Mouse (Mus musculus) myocyte (in vitro differentiated cells): Measurements from ENCODE around the gene Borcs6. TPM values are rescaled to one million over a fixed set of nuclear protein-coding genes. Genes with fewer than 3 reads are reported as not detected.

Experiments
- H3K27me3 ChIP-seq: one replicate; pipeline ENCODE4 v1.6.1; 2011; ENCODE audit not compliant: control insufficient read depth, insufficient read depth, insufficient read length
- H3K36me3 ChIP-seq: one replicate; pipeline ENCODE4 v1.6.1; 2011; ENCODE audit not compliant: control insufficient read depth, insufficient read depth
- H3K4me2 ChIP-seq: one replicate; pipeline ENCODE4 v1.6.1; 2011; ENCODE audit warnings: low read depth, control low read depth
- H3K4me3 ChIP-seq: one replicate; pipeline ENCODE4 v1.5.1; 2011; ENCODE audit warnings: mild to moderate bottlenecking, control low read depth, moderate library complexity
- H3K79me2 ChIP-seq: one replicate; pipeline ENCODE4 v1.6.1; 2011; ENCODE audit not compliant: control insufficient read depth, insufficient read depth
- H3ac ChIP-seq: one replicate; pipeline ENCODE4 v1.6.1; 2011; ENCODE audit not compliant: control insufficient read depth, insufficient read length
- CEBPB ChIP-seq: IDR thresholded peaks from 2 replicates; pipeline ENCODE4 v1.6.1; 2011; ENCODE audit warnings: mild to moderate bottlenecking, moderate library complexity; ENCODE audit not compliant: poor library complexity, insufficient read depth, severe bottlenecking
- E2F4 ChIP-seq: IDR thresholded peaks from one replicate; pipeline ENCODE4 v1.6.1; 2011; ENCODE audit warnings: mild to moderate bottlenecking, control low read depth, moderate library complexity; ENCODE audit not compliant: insufficient read depth
- MAX ChIP-seq: IDR thresholded peaks from one replicate; pipeline ENCODE4 v1.6.1; 2011; ENCODE audit warnings: low read depth, mild to moderate bottlenecking, control low read depth
- MYOD1 ChIP-seq, 3 experiments: IDR thresholded peaks; one replicate each; pipeline ENCODE4 v1.6.1; 2011; ENCODE audit warnings: control low read depth in 2 of 3, low read depth in 2 of 3, mild to moderate bottlenecking in 2 of 3, moderate library complexity in 1 of 3; ENCODE audit not compliant: insufficient read length in 2 of 3, control insufficient read depth in 1 of 3
- MYOG ChIP-seq, 3 experiments: IDR thresholded peaks; one replicate each; pipeline ENCODE4 v1.6.1; 2011; ENCODE audit warnings: control low read depth in 2 of 3, low read depth in 2 of 3, mild to moderate bottlenecking in 2 of 3; ENCODE audit not compliant: insufficient read length in 2 of 3, control insufficient read depth in 1 of 3, insufficient read depth in 1 of 3
- POLR2A ChIP-seq: IDR thresholded peaks from one replicate; pipeline ENCODE4 v1.6.1; 2011; ENCODE audit warnings: low read depth, mild to moderate bottlenecking, control low read depth, moderate library complexity; ENCODE audit not compliant: insufficient read length
- POLR2AphosphoS2 ChIP-seq: IDR thresholded peaks from one replicate; pipeline ENCODE4 v1.6.1; 2011; ENCODE audit warnings: low read depth, control low read depth; ENCODE audit not compliant: insufficient read length
- REST ChIP-seq: IDR thresholded peaks from one replicate; pipeline ENCODE4 v1.6.1; 2011; ENCODE audit warnings: mild to moderate bottlenecking, control low read depth, moderate library complexity; ENCODE audit not compliant: insufficient read depth, insufficient read length
- SRF ChIP-seq: IDR thresholded peaks from one replicate; pipeline ENCODE4 v1.6.1; 2011; ENCODE audit warnings: low read depth; ENCODE audit not compliant: control insufficient read depth, insufficient read length
- TCF12 ChIP-seq: IDR thresholded peaks from one replicate; pipeline ENCODE4 v1.6.1; 2011; ENCODE audit warnings: mild to moderate bottlenecking, control low read depth; ENCODE audit not compliant: poor library complexity, insufficient read depth, severe bottlenecking
- USF1 ChIP-seq: IDR thresholded peaks from one replicate; pipeline ENCODE4 v1.6.1; 2011; ENCODE audit warnings: low read depth, mild to moderate bottlenecking, control low read depth, moderate library complexity
- polyA plus RNA-seq: library from polyadenylated mRNA; unstranded; fragments of >200 nt; fragmentation: generic; extraction: Trizol; gene quantifications from one replicate; pipeline ENCODE4 v1.2.1, GENCODE M21; 2012; ENCODE audit warnings: missing spikeins

Borcs6 gene
- polyA plus RNA-seq, 1 experiment: 27.2 TPM

- Histone ChIP-seq H3K36me3 (peaks cover 17% of the 10 kb centered on the region), H3K4me3 (no peak overlapping the region), H3ac (no peak overlapping the region), H3K79me2 (no peaks in the 10 kb centered on the region), H3K4me2 (no peak overlapping the region), H3K27me3 (no peaks in the 10 kb centered on the region)
- TF ChIP-seq POLR2AphosphoS2 (peak; percentile 9), REST (no peak)
Measured at GRCm38 (mm10) chr11:69109032-69109900, 49.7 kb downstream of the Borcs6 start.

- Histone ChIP-seq H3K4me2 (peak overlapping the region; percentile 69), H3K36me3 (peaks cover 8% of the 10 kb centered on the region), H3K27me3 (no peaks in the 10 kb centered on the region), H3ac (no peak overlapping the region), H3K4me3 (peak overlapping the region; percentile 24), H3K79me2 (no peaks in the 10 kb centered on the region)
- TF ChIP-seq E2F4 (peak; percentile 10), CEBPB (no peak), REST (no peak), MAX (no peak), MYOG (IDR thresholded peaks at IDR 0.05; ENCODE audit: control insufficient read depth in 1 of 3, insufficient read depth in 1 of 3, insufficient read length in 2 of 3, low read depth in 2 of 3) (no peak), SRF (no peak), POLR2A (peak; percentile 23), USF1 (no peak), MYOD1 (IDR thresholded peaks at IDR 0.05; ENCODE audit: control insufficient read depth in 1 of 3, insufficient read length in 2 of 3, low read depth in 2 of 3) (no peak), TCF12 (no peak), POLR2AphosphoS2 (peak; percentile 67)
Measured at GRCm38 (mm10) chr11:69110319-69111046, 51.0 kb downstream of the Borcs6 start.

Other genes starting within 250 kb of the Borcs6 start
- 36.7 TPM for gene Ndel1, start 187.9 kb upstream of the Borcs6 start, polyA plus RNA-seq
- gene Rnf222, start 171.2 kb upstream of the Borcs6 start, polyA plus RNA-seq: not detected
- 695 TPM for gene Rpl26, start 158.1 kb upstream of the Borcs6 start, polyA plus RNA-seq
- gene Odf4, start 132.6 kb upstream of the Borcs6 start, polyA plus RNA-seq: not detected
- gene Arhgef15, start 102.2 kb upstream of the Borcs6 start, polyA plus RNA-seq: 0.49 TPM
- 2.3 TPM for gene Slc25a35, start 91.6 kb upstream of the Borcs6 start, polyA plus RNA-seq
- gene Rangrf, start 84.5 kb upstream of the Borcs6 start, polyA plus RNA-seq: 56.4 TPM
- gene Pfas, start 51.3 kb upstream of the Borcs6 start, polyA plus RNA-seq: 9.1 TPM
- 29.1 TPM for gene Ctc1, start 43.8 kb upstream of the Borcs6 start, polyA plus RNA-seq
- gene Aurkb, start 14.1 kb upstream of the Borcs6 start, polyA plus RNA-seq: 28.2 TPM
- gene Tmem107, start 11.1 kb downstream of the Borcs6 start, polyA plus RNA-seq: 29.5 TPM
- gene Vamp2, start 28.8 kb downstream of the Borcs6 start, polyA plus RNA-seq: 51.8 TPM
- gene Per1, start 35.5 kb downstream of the Borcs6 start, polyA plus RNA-seq: 8.9 TPM
- 0.28 TPM for gene Hes7, start 60.7 kb downstream of the Borcs6 start, polyA plus RNA-seq
- 0.78 TPM for gene 9130213A22Rik, start 62.9 kb downstream of the Borcs6 start, polyA plus RNA-seq
- gene Aloxe3, start 66.2 kb downstream of the Borcs6 start, polyA plus RNA-seq: 0.01 TPM
- gene Alox12b, start 97.3 kb downstream of the Borcs6 start, polyA plus RNA-seq: not detected
- gene Alox8, start 138.1 kb downstream of the Borcs6 start, polyA plus RNA-seq: not detected
- gene Gucy2e, start 177.3 kb downstream of the Borcs6 start, polyA plus RNA-seq: not detected